Mouse (Mus musculus) MEL (cell line): Measurements from ENCODE around the gene Cdc5l. TPM values are rescaled to one million over a fixed set of nuclear protein-coding genes. Genes with fewer than 3 reads are reported as not detected.
A peak's percentile ranks its signal among the peaks of the same experiment; 100 is the strongest.

Source experiments
- DNase-seq: peaks from one replicate; pipeline ENCODE4 v3.0.0; 2011; ENCODE audit warnings: low read depth, low spot score
- H3K27ac ChIP-seq: 2 replicates; pipeline ENCODE4 v1.5.1; 2012; ENCODE audit warnings: low read depth, mild to moderate bottlenecking, control low read depth, low read length, moderate library complexity; ENCODE audit not compliant: control insufficient read depth
- H3K27me3 ChIP-seq, 2 experiments: fragments of 150-350 bp in 1 of 2; sonication (generic) in 1 of 2; 2 replicates each; pipeline ENCODE4 v1.6.1; 2012; ENCODE audit warnings: low read length in 2 of 2, mild to moderate bottlenecking in 2 of 2, improper control_type of control experiment in 1 of 2, moderate library complexity in 1 of 2; ENCODE audit not compliant: insufficient read depth in 2 of 2, control insufficient read depth in 1 of 2
- H3K36me3 ChIP-seq, 2 experiments: 2 replicates each; pipeline ENCODE4 v1.6.1; 2012 to 2014; ENCODE audit warnings: low read length in 2 of 2, improper control_type of control experiment in 1 of 2, inconsistent platforms in 1 of 2, mild to moderate bottlenecking in 1 of 2; ENCODE audit not compliant: insufficient read depth in 2 of 2, control insufficient read depth in 1 of 2
- H3K4me1 ChIP-seq, 2 experiments: fragments of 150-350 bp in 1 of 2; sonication (generic) in 1 of 2; 2 replicates each; pipeline ENCODE4 v1.6.1; 2012; ENCODE audit warnings: low read length in 2 of 2, improper control_type of control experiment in 1 of 2, mild to moderate bottlenecking in 1 of 2; ENCODE audit not compliant: insufficient read depth in 2 of 2, control insufficient read depth in 1 of 2
- H3K4me3 ChIP-seq, 2 experiments: fragments of 150-350 bp in 1 of 2; sonication (generic) in 1 of 2; 2 replicates each; pipeline ENCODE4 v1.5.1; 2012; ENCODE audit warnings: low read depth in 2 of 2, low read length in 2 of 2, mild to moderate bottlenecking in 2 of 2, moderate library complexity in 2 of 2, control low read depth in 1 of 2, improper control_type of control experiment in 1 of 2; ENCODE audit not compliant: control insufficient read depth in 1 of 2, insufficient read depth in 1 of 2
- H3K79me2 ChIP-seq: 2 replicates; pipeline ENCODE4 v1.6.1; 2012; ENCODE audit warnings: mild to moderate bottlenecking, low read length, moderate library complexity; ENCODE audit not compliant: control insufficient read depth, poor library complexity, insufficient read depth
- H3K9ac ChIP-seq: 2 replicates; pipeline ENCODE4 v1.6.1; 2012; ENCODE audit warnings: low read depth, mild to moderate bottlenecking, control low read depth, low read length, moderate library complexity; ENCODE audit not compliant: control insufficient read depth, poor library complexity, severe bottlenecking
- H3K9me3 ChIP-seq: fragments of 150-350 bp; sonication (generic); replicated peaks from 2 replicates; pipeline ENCODE4 v1.6.1; 2012; ENCODE audit warnings: mild to moderate bottlenecking, low read length, improper control_type of control experiment, moderate library complexity; ENCODE audit not compliant: insufficient read depth
- CHD2 ChIP-seq: IDR thresholded peaks from 2 replicates; pipeline ENCODE4 v1.6.1; 2011; ENCODE audit warnings: low read length, improper control_type of control experiment
- ELF1 ChIP-seq: IDR thresholded peaks from 2 replicates; pipeline ENCODE4 v1.6.1; 2014; ENCODE audit warnings: low read depth, mild to moderate bottlenecking, inconsistent platforms, low read length, improper control_type of control experiment, moderate library complexity
- GATA1 ChIP-seq: IDR thresholded peaks from 2 replicates; pipeline ENCODE4 v1.6.1; 2011; ENCODE audit warnings: low read depth, low read length, improper control_type of control experiment
- HCFC1 ChIP-seq: IDR thresholded peaks from 2 replicates; pipeline ENCODE4 v1.6.1; 2012; ENCODE audit warnings: low read depth, mild to moderate bottlenecking, inconsistent platforms, low read length, improper control_type of control experiment, moderate library complexity
- MAFK ChIP-seq: IDR thresholded peaks from 2 replicates; pipeline ENCODE4 v1.6.1; 2011; ENCODE audit warnings: low read depth, mild to moderate bottlenecking, low read length, improper control_type of control experiment, borderline replicate concordance
- MEF2A ChIP-seq: IDR thresholded peaks from 2 replicates; pipeline ENCODE4 v1.6.1; 2014; ENCODE audit warnings: low read depth, mild to moderate bottlenecking, inconsistent platforms, low read length, improper control_type of control experiment; ENCODE audit not compliant: poor library complexity, insufficient replicate concordance, severe bottlenecking; ENCODE audit errors: extremely low read depth
- MXI1 ChIP-seq: IDR thresholded peaks from 2 replicates; pipeline ENCODE4 v1.6.1; 2011; ENCODE audit warnings: mild to moderate bottlenecking, low read depth, low read length, improper control_type of control experiment
- MYB ChIP-seq: IDR thresholded peaks from 2 replicates; pipeline ENCODE4 v1.6.1; 2011; ENCODE audit warnings: mild to moderate bottlenecking, low read depth, low read length, improper control_type of control experiment
- NELFE ChIP-seq: IDR thresholded peaks from 2 replicates; pipeline ENCODE4 v1.6.1; 2011; ENCODE audit warnings: low read depth, low read length, improper control_type of control experiment
- POLR2A ChIP-seq, 2 experiments: IDR thresholded peaks; 2 replicates each; pipeline ENCODE4 v1.6.1; 2011 to 2012; ENCODE audit warnings: low read length in 2 of 2, mild to moderate bottlenecking in 2 of 2, control low read depth in 1 of 2, improper control_type of control experiment in 1 of 2, low read depth in 1 of 2, moderate library complexity in 1 of 2; ENCODE audit not compliant: control insufficient read depth in 1 of 2, insufficient read depth in 1 of 2, poor library complexity in 1 of 2
- POLR2AphosphoS2 ChIP-seq: IDR thresholded peaks from 2 replicates; pipeline ENCODE4 v1.6.1; 2011; ENCODE audit warnings: low read length, improper control_type of control experiment
- RCOR1 ChIP-seq: IDR thresholded peaks from 2 replicates; pipeline ENCODE4 v1.6.1; 2012; ENCODE audit warnings: low read depth, mild to moderate bottlenecking, inconsistent platforms, low read length, improper control_type of control experiment
- SIN3A ChIP-seq: IDR thresholded peaks from 2 replicates; pipeline ENCODE4 v1.6.1; 2012; ENCODE audit warnings: low read length, improper control_type of control experiment, inconsistent platforms
- SMC3 ChIP-seq: IDR thresholded peaks from 2 replicates; pipeline ENCODE4 v1.6.1; 2011; ENCODE audit warnings: low read depth, low read length, improper control_type of control experiment
- TBP ChIP-seq: IDR thresholded peaks from 2 replicates; pipeline ENCODE4 v1.8.0; 2011; ENCODE audit warnings: low read depth, low read length, improper control_type of control experiment
- USF1 ChIP-seq: IDR thresholded peaks from 2 replicates; pipeline ENCODE4 v1.6.1; 2014; ENCODE audit warnings: low read depth, mild to moderate bottlenecking, inconsistent platforms, low read length, improper control_type of control experiment, moderate library complexity
- ZKSCAN1 ChIP-seq: IDR thresholded peaks from 2 replicates; pipeline ENCODE4 v1.6.1; 2012; ENCODE audit warnings: low read depth, mild to moderate bottlenecking, inconsistent platforms, low read length, improper control_type of control experiment, moderate library complexity
- polyA plus RNA-seq, 2 experiments: library from polyadenylated mRNA; stranded (reverse) in 1 of 2; unstranded in 1 of 2; fragments of >175 nt in 1 of 2; fragments of >200 nt in 1 of 2; gene quantifications; 2 replicates each; pipeline versions ENCODE4 v1.2.1 to v1.2.4; 2012; ENCODE audit warnings: low replicate concordance in 2 of 2, low read depth in 1 of 2; ENCODE audit not compliant: insufficient read length in 2 of 2, insufficient read depth in 1 of 2, missing spikeins in 1 of 2
- total RNA-seq: library from RNA; depleted of rRNA; stranded (reverse); fragments of 300-350 nt; gene quantifications from 2 replicates; pipeline ENCODE4 v1.2.3, GENCODE M21; 2012

The Cdc5l gene
- total and polyA plus RNA-seq, 3 experiments = 69.9 to 89.0 TPM; not detected in 1

DNA sequence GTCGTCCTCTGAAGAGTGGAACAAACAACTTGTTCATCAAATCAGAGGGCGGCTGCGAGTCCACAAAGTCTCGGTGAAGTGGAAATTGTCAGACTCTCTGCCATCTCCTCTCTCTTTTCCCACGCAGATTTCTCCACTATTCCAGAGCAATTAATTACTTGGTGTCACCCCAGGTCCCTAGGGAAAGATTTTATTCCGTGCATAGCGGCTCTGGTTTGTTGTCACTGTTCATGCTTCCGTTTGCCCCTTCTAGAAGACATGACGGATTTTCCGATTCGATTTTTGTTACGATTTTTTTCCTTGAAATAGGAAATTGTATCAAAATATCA, 689 bp upstream of the Cdc5l start:
- H3K4me1 ChIP-seq = peaks cover 2 to 13% of the 10 kb centered on the region in 2 experiments
- no peak overlapping the region for H3K27ac ChIP-seq
- no peaks in the 10 kb centered on the region for H3K27me3 ChIP-seq
- H3K4me3 ChIP-seq = peak overlapping the region; percentile 66 to 83
- H3K79me2 ChIP-seq = peaks cover 33% of the 10 kb centered on the region
- no peaks in the 10 kb centered on the region for H3K9me3 ChIP-seq
- peak overlapping the region; percentile 73 for H3K9ac ChIP-seq
- DNase-seq = no peak
- TF ChIP-seq NELFE (no peak), MAFK (no peak), SIN3A (no peak), HCFC1 (no peak), SMC3 (no peak), TBP (no peak), USF1 (no peak), CHD2 (no peak), MEF2A (no peak), POLR2A (IDR thresholded peaks at IDR 0.05; ENCODE audit: control insufficient read depth in 1 of 2, insufficient read depth in 1 of 2, low read depth in 1 of 2, low read length in 2 of 2, poor library complexity in 1 of 2) (no peak), POLR2AphosphoS2 (no peak), GATA1 (no peak), ELF1 (no peak), MYB (no peak), ZKSCAN1 (no peak), RCOR1 (no peak)
- H3K36me3 ChIP-seq = peaks cover 0 to 21% of the 10 kb centered on the region in 2 experiments; a peak in 2 of 4 replicates

DNA sequence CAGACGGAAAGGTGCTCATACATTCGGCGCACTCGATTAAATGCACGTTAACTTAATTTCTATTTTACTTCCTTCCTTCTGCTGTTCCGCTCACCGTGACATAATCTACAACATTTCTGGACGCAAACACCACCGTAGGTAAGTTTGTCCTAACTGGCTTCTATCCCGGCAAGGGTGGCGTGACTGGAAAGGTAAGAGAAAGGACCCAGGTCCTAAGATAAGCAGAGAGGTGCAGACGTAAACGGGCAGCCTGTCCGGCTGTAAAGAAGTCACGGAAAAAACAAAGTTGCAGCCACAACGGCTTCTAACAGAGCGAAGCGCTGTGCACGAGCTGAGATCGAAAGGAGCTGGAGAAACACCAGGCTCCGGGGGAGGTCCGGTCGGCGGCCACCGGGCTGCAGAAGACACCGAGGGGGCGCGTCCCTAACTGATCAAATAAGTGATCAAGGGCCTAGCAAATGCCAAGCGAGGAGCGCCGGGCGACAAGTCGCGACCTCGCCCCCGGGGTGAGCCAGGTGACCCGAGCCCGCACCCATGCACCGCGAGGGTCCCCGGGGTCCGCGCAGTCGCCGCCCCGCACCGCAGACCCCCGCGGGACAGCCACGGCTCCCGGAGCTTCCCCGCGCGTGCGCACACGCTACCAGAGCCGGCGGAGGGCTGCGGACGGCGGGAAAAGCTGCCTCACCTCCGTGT, 685 bp downstream of the Cdc5l start:
- Histone ChIP-seq H3K9me3 (no peaks in the 10 kb centered on the region), H3K36me3 (peaks cover 3 to 21% of the 10 kb centered on the region in 2 experiments), H3K4me3 (peak overlapping the region; percentile 65 to 83), H3K27me3 (no peaks in the 10 kb centered on the region), H3K79me2 (peaks cover 38% of the 10 kb centered on the region), H3K9ac (peak overlapping the region; percentile 92), H3K27ac (peak overlapping the region; percentile 97), H3K4me1 (peaks cover 2 to 13% of the 10 kb centered on the region in 2 experiments)
- DNase-seq = peak; percentile 66
- TF ChIP-seq MYB (no peak), POLR2AphosphoS2 (no peak), MXI1 (peak; percentile 27; the same call in 1 of the 2 replicates), SIN3A (peak; percentile 75), MAFK (no peak)
